Mouse (Mus musculus): ENCODE data around the gene Pkhd1. TPM values are rescaled to one million over a fixed set of nuclear protein-coding genes. Genes with fewer than 3 reads are reported as not detected.
"Not testable (repeated sequence)": the region's sequence is repeated elsewhere in the genome, so short reads cannot be mapped to it uniquely, and the experiment has no call there.

The Pkhd1 gene
- total and polyA plus RNA-seq, 2 experiments: 1.5 to 10.0 TPM

DNA sequence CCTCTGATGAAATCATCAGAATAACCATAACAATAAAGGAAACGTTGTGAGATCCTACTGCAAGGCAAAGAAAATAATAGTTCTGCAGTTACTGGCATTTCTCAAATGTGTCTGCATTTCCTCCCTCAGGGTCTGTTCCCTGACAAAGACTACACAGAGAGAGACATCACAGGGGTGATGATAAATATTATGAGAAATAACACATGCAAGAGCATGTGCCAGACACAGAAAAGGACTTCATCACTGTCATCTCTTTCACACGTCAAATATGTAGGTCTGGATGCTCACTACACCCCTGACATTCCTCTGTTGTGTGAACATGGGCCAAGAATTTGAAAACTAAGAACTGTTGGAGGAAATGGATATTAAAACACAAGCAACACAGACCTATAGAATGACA is 369.7 kb downstream of the Pkhd1 start:
- no peak for DNase-seq (ENCODE audit: extremely low read depth, low read depth, low spot score)
- H3K36me3 ChIP-seq (ENCODE audit: control insufficient read depth, insufficient read depth, low read length): no peaks in the 10 kb centered on the region
- no peak for TF ChIP-seq CTCF (IDR thresholded peaks at IDR 0.05; ENCODE audit: low read depth, low read length)
- no peak for TF ChIP-seq POLR2A (IDR thresholded peaks at IDR 0.05; ENCODE audit: extremely low read depth, insufficient read depth, low read length)
- WGBS: 71% methylated on average over 2 of the region's 2 CpGs
- H3K4me1 ChIP-seq (ENCODE audit: control insufficient read depth, insufficient read depth, low read length): no peaks in the 10 kb centered on the region
- H3K27ac ChIP-seq (replicated peaks; ENCODE audit: insufficient read depth, low read depth, low read length): no peak overlapping the region
- no peaks in the 10 kb centered on the region for H3K27me3 ChIP-seq (ENCODE audit: control insufficient read depth, insufficient read depth, low read length)
- H3K4me3 ChIP-seq (ENCODE audit: insufficient read depth, low read depth, low read length): no peak overlapping the region
- no peak overlapping the region for H3K9ac ChIP-seq (ENCODE audit: low read depth, low read length)
- no peaks in the 10 kb centered on the region for H3K79me2 ChIP-seq (ENCODE audit: control insufficient read depth, insufficient read depth, low read length)

DNA sequence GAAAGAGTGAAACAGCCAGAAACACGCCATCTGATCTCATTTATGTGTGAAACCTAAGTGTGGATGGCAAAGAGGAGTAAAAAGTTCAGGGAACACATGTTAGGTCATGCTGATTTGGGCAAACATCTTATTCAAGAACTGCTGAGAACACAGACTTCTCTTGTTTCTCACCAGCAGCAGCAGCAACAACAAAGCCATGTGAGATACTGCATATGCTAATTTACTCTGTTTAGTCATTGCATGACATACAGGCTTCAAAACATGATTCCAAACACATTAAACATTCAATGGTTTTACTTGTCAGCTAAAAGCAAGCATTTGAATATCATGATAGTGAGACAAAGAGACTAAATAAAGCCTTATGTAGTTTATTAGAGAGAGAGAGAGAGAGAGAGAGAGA is 401.2 kb downstream of the Pkhd1 start:
- Histone ChIP-seq H3K79me2 (ENCODE audit: control insufficient read depth, insufficient read depth, low read length) (no peaks in the 10 kb centered on the region), H3K9ac (ENCODE audit: low read depth, low read length) (no peak overlapping the region), H3K4me3 (ENCODE audit: insufficient read depth, low read depth, low read length) (no peak overlapping the region), H3K27me3 (ENCODE audit: control insufficient read depth, insufficient read depth, low read length) (no peaks in the 10 kb centered on the region), H3K27ac (replicated peaks; ENCODE audit: insufficient read depth, low read depth, low read length) (no peak overlapping the region), H3K4me1 (ENCODE audit: control insufficient read depth, insufficient read depth, low read length) (no peaks in the 10 kb centered on the region), H3K36me3 (ENCODE audit: control insufficient read depth, insufficient read depth, low read length) (no peaks in the 10 kb centered on the region)
- no peak for DNase-seq (ENCODE audit: extremely low read depth, low read depth, low spot score)
- 78% methylated on average over 1 of the region's 1 CpGs for WGBS
- TF ChIP-seq POLR2A (IDR thresholded peaks at IDR 0.05; ENCODE audit: extremely low read depth, insufficient read depth, low read length) (no peak), CTCF (IDR thresholded peaks at IDR 0.05; ENCODE audit: low read depth, low read length) (no peak)

DNA sequence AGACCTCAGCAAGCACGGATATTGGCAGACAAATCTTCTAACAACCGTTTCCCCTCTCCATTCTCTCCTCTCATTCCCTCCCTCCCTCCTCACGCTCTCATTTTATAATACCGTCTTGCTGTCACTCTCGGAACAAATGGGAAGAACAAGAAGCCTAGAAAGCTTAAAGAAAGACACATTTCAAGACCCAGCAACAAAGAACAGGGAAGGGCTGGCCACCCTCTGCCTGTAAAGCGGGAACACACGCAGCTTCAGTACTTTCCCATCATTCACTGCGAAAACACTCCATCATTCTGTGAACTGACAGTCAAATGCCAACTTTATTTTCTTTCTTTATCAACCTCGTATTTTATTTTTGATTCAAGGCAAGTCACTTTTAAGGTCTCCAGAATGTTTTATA is 427.4 kb downstream of the Pkhd1 start:
- 75% methylated on average over 9 of the region's 9 CpGs for WGBS
- H3K27me3 ChIP-seq (ENCODE audit: control insufficient read depth, insufficient read depth, low read length): no peaks in the 10 kb centered on the region
- no peaks in the 10 kb centered on the region for H3K4me1 ChIP-seq (ENCODE audit: control insufficient read depth, insufficient read depth, low read length)
- H3K27ac ChIP-seq (replicated peaks; ENCODE audit: insufficient read depth, low read depth, low read length): no peak overlapping the region
- no peaks in the 10 kb centered on the region for H3K36me3 ChIP-seq (ENCODE audit: control insufficient read depth, insufficient read depth, low read length)
- H3K4me3 ChIP-seq (ENCODE audit: insufficient read depth, low read depth, low read length): no peak overlapping the region
- no peak overlapping the region for H3K9ac ChIP-seq (ENCODE audit: low read depth, low read length)
- DNase-seq (ENCODE audit: extremely low read depth, low read depth, low spot score): no peak
- no peak for TF ChIP-seq POLR2A (IDR thresholded peaks at IDR 0.05; ENCODE audit: extremely low read depth, insufficient read depth, low read length)
- no peak for TF ChIP-seq CTCF (IDR thresholded peaks at IDR 0.05; ENCODE audit: low read depth, low read length)
- no peaks in the 10 kb centered on the region for H3K79me2 ChIP-seq (ENCODE audit: control insufficient read depth, insufficient read depth, low read length)

DNA sequence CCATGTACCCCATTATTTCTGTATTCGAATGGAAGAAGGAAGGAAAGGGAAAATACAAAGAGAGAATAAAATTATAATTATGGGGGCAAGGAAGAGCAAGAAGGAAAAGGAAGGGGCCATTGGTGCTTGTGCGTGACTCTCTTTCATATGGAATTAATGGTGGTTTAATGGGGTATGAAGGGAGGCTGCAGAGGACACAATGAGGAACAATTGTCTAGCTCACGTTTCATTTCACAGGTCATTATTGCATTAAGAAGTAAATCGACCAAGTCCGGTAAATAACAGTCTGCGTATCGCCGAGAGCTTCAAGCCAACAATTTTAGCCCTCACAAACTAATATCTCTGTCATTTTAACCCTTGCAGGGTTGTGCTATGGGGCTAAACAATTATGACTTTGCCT is 437.7 kb downstream of the Pkhd1 start:
- Histone ChIP-seq H3K27me3 (ENCODE audit: control insufficient read depth, insufficient read depth, low read length) (no peaks in the 10 kb centered on the region), H3K4me1 (ENCODE audit: control insufficient read depth, insufficient read depth, low read length) (no peaks in the 10 kb centered on the region), H3K9ac (ENCODE audit: low read depth, low read length) (no peak overlapping the region), H3K79me2 (ENCODE audit: control insufficient read depth, insufficient read depth, low read length) (no peaks in the 10 kb centered on the region), H3K36me3 (ENCODE audit: control insufficient read depth, insufficient read depth, low read length) (no peaks in the 10 kb centered on the region), H3K4me3 (ENCODE audit: insufficient read depth, low read depth, low read length) (no peak overlapping the region), H3K27ac (replicated peaks; ENCODE audit: insufficient read depth, low read depth, low read length) (no peak overlapping the region)
- no peak for TF ChIP-seq POLR2A (IDR thresholded peaks at IDR 0.05; ENCODE audit: extremely low read depth, insufficient read depth, low read length)
- no peak for TF ChIP-seq CTCF (IDR thresholded peaks at IDR 0.05; ENCODE audit: low read depth, low read length)
- no peak for DNase-seq (ENCODE audit: extremely low read depth, low read depth, low spot score)
- WGBS: 86% methylated on average over 8 of the region's 8 CpGs

DNA sequence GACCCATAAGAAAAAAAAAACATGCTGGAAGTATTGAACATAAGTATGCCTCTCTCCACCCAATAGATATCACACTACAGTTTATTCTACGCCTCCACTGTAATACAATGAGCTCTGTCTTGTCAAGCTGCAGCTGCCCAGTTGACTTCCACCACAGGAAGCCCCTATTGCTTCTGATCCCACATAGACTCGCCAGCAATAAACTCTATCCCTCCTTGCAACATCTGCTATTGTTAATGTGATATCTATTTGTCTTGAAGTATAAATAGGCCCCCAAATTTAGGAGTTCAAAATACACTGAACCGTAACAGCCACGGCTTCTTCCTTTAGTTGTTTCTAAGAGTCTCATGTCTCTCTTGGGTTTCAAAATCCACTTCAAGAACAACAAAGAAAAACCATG is 446.7 kb downstream of the Pkhd1 start:
- Histone ChIP-seq H3K27me3 (ENCODE audit: control insufficient read depth, insufficient read depth, low read length) (no peaks in the 10 kb centered on the region), H3K4me3 (ENCODE audit: insufficient read depth, low read depth, low read length) (no peak overlapping the region), H3K27ac (replicated peaks; ENCODE audit: insufficient read depth, low read depth, low read length) (no peak overlapping the region), H3K4me1 (ENCODE audit: control insufficient read depth, insufficient read depth, low read length) (no peaks in the 10 kb centered on the region), H3K79me2 (ENCODE audit: control insufficient read depth, insufficient read depth, low read length) (no peaks in the 10 kb centered on the region), H3K36me3 (ENCODE audit: control insufficient read depth, insufficient read depth, low read length) (no peaks in the 10 kb centered on the region), H3K9ac (ENCODE audit: low read depth, low read length) (no peak overlapping the region)
- DNase-seq (ENCODE audit: extremely low read depth, low read depth, low spot score): no peak
- WGBS: 89% methylated on average over 4 of the region's 4 CpGs
- TF ChIP-seq POLR2A (IDR thresholded peaks at IDR 0.05; ENCODE audit: extremely low read depth, insufficient read depth, low read length) (no peak), CTCF (IDR thresholded peaks at IDR 0.05; ENCODE audit: low read depth, low read length) (no peak)

DNA sequence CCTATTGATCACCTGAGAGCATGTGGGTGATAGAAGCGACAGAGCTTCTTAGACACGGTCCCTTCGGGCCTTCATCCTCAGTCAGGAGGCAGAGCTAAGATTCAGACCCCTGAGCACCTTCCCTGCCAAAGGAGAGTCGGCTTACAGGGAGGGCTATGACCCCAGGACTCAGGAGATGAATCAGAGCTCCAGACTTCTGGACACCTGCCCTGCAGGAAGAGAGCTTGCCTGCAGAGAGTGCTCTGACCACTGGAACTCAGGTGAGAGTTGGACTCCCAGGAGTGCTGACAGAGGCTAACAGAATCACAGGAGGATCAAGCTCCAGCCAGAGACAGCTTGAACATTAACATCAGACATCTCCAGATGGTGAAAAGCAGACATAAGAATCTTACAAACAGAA is 467.2 kb downstream of the Pkhd1 start:
- not testable (repeated sequence) for H3K27me3 ChIP-seq (ENCODE audit: control insufficient read depth, insufficient read depth, low read length); DNase-seq (ENCODE audit: extremely low read depth, low read depth, low spot score); H3K36me3 ChIP-seq (ENCODE audit: control insufficient read depth, insufficient read depth, low read length); H3K4me3 ChIP-seq (ENCODE audit: insufficient read depth, low read depth, low read length); H3K79me2 ChIP-seq (ENCODE audit: control insufficient read depth, insufficient read depth, low read length); H3K9ac ChIP-seq (ENCODE audit: low read depth, low read length); H3K27ac ChIP-seq (replicated peaks; ENCODE audit: insufficient read depth, low read depth, low read length); H3K4me1 ChIP-seq (ENCODE audit: control insufficient read depth, insufficient read depth, low read length)
- WGBS: 87% methylated on average over 4 of the region's 4 CpGs
